Mouse (Mus musculus): ENCODE measurements around the gene Cplx3. TPM values are rescaled to one million over a fixed set of nuclear protein-coding genes. Genes with fewer than 3 reads are reported as not detected.

The Cplx3 gene
- total RNA-seq, 2 experiments from 2014 or later, result not detected

DNA sequence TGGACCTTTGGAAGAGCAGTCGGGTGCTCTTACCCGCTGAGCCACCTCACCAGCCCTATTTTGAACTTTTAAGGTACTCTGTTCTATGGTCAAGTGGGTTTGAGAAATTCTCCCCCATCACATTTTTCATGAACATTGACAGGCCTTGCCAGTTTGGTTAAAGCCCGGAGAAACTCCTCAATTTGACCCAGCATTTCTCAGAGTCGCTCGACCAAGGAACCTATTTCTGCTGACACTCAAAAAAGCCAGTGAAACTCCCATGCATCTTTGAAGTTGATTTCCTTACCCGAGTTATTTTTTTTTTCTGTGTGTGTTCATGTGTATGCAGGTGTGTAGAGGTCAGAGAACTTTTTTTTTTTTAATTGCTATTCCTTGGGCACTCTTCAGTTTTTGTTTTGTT lies 41.5 kb downstream of the Cplx3 start:
- intact Hi-C loops (cut with DNase I), result no loop called here
- DNase-seq, result no peak

DNA sequence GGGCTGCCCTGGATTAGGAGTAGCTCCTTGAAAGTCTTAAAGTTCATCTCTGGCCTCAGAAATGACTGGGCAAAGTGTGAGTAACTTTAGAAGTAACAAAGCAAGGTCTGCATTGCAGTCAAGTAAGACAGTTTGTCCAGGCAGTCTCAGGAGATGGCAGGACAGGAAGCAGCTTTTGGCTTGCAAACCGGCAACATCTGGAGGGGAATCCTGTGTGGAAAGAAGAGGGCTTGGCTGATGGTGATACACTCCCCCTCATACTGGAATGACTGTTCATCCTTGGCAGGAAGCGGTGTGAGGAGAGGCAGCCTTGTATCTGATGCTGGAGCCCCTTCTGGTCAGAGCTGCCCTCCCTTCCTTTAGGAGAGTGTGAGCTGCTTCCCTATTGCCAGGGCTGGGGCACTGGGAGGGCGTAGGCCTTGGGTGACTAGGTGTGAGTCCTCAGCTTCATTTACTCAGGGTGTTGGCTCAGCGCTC lies 43.1 kb downstream of the Cplx3 start:
- intact Hi-C loops (cut with DNase I), result loop anchor here (2.0 kb wide), 1 partner anchor 22 kb away; no protein-coding TSS in a partner anchor
- peak; percentile 48 to 66 for DNase-seq

DNA sequence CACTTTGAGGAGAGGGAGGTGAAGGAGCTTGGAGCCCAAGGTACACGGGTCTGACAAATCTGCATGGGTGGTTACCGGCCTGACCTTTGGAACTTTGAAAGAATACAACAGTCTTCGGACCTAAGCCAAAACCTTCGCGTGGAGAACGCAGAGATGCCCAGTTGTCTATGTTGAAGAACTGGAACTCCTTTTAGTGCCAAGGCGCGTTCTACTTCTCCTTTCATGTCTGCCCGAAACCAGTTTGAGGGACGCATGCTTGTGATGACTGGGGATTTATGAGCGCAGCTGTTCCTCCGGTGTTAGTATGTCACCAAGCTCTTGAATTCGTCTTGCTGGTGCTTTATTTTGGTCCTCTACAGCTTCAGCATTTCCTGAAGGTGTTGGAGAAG lies 44.4 kb downstream of the Cplx3 start:
- intact Hi-C loops (cut with DNase I), result loop anchor here (2.0 kb wide), 2 partner anchors 21 to 27 kb away; partner anchors contain the start of gene Ulk3
- DNase-seq, result no peak

DNA sequence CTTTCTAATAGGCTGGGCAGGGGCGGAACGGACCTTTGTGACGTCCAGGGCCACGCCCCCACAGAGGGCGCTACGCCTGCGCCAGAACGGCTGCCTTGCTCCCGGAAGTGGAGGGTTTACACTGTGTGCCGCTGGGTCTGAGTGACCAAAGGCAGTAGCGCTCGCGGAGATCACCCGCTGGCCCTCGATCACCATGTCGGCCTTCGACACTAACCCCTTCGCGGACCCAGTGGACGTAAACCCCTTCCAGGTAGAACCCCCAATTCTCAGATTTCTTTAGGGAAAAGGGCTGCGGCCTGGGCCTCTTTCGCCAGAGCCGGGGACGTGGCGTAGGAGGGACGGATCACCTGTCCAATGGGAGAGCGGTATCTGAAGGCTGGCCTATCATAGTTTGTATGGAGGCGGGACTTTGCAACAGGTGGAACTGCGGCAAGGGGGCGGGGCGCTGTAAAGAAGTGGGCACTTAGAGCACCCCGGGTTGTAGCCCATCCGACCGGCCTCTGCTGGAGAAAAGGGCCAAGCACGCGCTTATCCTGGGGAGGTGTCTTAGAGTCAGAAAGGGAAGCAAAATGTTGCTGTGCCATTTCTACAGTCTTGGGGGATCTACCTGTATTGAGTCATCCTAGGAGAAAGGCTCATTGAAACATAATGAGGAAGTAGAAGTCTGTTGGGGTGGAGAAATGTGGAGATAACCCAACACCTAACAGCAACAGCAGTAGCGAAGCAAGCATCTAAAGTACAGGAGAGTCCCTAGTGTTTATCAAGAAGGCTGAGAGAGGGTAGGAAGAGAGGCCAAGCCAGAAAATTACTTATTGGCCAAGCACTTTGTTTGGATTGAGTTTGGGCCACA lies 45.0 kb downstream of the Cplx3 start, which contains the start of gene Scamp2:
Scamp2 (plus strand) TSS at position 83 of the 850 bp plus-strand sequence.
- DNase-seq, result peak; percentile 94 to 97
- intact Hi-C loops (cut with DNase I), result loop anchor here (2.0 kb wide), 1 partner anchor 28 kb away; the partner anchor contains the start of gene Ulk3

- intact Hi-C loops (cut with DNase I), result loop anchor here (2.0 kb wide), 1 partner anchor 29 kb away; the partner anchor contains the start of gene Ulk3
- no peak for DNase-seq
These were observed 45.8 kb downstream of the Cplx3 start for GRCm38 (mm10) chr9:57560263-57560662.

- intact Hi-C loops (cut with DNase I), result no loop called here
- no peak for DNase-seq
These were observed 46.5 kb downstream of the Cplx3 start for GRCm38 (mm10) chr9:57559568-57559967.

GRCm38 (mm10) chr9:57558625-57559024 lies 47.5 kb downstream of the Cplx3 start:
- intact Hi-C loops (cut with DNase I), result no loop called here

GRCm38 (mm10) chr9:57557215-57557614 lies 48.9 kb downstream of the Cplx3 start:
- intact Hi-C loops (cut with DNase I), result no loop called here
- no peak for DNase-seq

More at GRCm38 (mm10) chr9:57558625-57559024, 47.5 kb downstream of the Cplx3 start:
- no peak for DNase-seq

DNA sequence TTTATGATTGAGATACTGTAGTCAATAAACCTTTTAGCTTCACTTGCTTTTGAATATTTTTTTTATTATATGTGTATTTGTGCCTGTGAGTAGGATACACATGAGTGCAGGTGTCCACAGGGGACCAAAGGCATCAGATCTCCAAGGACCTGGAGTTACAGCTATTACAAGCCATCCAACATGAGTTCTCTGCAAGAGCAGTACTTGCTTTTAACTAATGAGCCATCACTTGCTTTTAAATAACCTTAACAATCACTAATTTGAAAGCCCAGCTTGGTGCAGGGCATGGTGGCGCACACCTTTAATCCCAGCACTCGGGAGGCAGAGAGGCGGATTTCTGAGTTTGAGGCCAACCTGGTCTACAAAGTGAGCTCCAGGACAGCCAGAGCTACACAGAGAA lies 51.3 kb downstream of the Cplx3 start:
- DNase-seq, result no peak
- intact Hi-C loops (cut with DNase I), result no loop called here

GRCm38 (mm10) chr9:57553119-57553518 lies 53.0 kb downstream of the Cplx3 start:
- DNase-seq, result no peak
- intact Hi-C loops (cut with DNase I), result no loop called here

GRCm38 (mm10) chr9:57552139-57552887 lies 53.8 kb downstream of the Cplx3 start, which contains the start of gene Mpi:
Mpi (minus strand) TSS chr9:57552763.
- DNase-seq, result peak; percentile 74 to 75
- intact Hi-C loops (cut with DNase I), result no loop called here

DNA sequence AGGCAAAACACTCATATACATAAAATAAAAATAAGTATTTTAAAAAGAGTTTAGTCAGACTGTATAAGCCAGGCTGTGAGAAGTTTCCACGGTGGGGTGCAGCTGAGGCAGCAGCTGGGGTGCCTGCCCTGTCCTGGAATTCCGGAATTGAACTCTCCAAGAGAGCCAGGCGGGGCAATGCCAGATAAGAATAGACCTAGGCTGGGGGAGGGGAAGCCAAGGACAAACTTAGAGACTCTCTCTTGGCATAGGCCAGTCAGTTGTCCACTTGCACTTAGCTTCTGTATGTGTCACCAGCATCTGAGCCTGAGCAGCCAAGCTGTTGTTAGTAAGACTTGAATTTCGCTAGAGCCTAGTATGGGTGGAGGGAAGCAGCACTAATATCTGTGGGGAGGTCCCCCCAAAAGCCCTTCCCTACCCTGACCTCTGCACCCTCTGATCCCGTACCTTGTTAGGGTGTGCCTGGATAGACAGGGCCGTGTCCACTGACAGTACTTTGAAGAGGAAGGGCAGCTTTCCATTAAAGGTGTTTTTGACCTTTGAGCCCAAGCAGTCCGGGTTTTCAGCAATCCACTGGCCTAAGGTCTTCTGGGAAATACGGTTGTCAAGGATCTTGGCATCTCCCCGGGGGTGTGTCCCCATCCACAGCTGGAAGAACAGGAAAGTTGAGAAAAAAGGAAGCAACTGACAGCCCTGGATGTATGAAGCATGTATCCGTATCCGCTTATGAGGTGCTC lies 55.8 kb downstream of the Cplx3 start:
- no peak for DNase-seq
- intact Hi-C loops (cut with DNase I), result no loop called here

Other genes with a start within 250 kb of the Cplx3 start
- gene Ppcdc, start 166.2 kb downstream of the Cplx3 start, total RNA-seq (2021), result 1 to 10 TPM; 8.2 to 8.8 TPM
- 1 to 10 TPM; 5.4 to 6.4 TPM for gene Scamp5, start 138.2 kb downstream of the Cplx3 start, total RNA-seq (2021)
- gene Rpp25, start 102.3 kb downstream of the Cplx3 start, total RNA-seq (2021), result 1 to 10 TPM; 1.0 to 2.1 TPM
- 1,000 to 10,000 TPM; 2,624 to 2,673 TPM for gene Cox5a, start 85.0 kb downstream of the Cplx3 start, total RNA-seq (2021)
- gene Fam219b, start 68.8 kb downstream of the Cplx3 start, total RNA-seq (2021), result 1 to 10 TPM; 7.2 to 8.3 TPM
- gene Mpi, start 53.5 kb downstream of the Cplx3 start, total RNA-seq (2021), result 100 to 1,000 TPM; 129 to 161 TPM
- 10 to 100 TPM; 25.8 to 29.4 TPM for gene Scamp2, start 45.3 kb downstream of the Cplx3 start, total RNA-seq (2021)
- gene Ulk3, start 16.8 kb downstream of the Cplx3 start, total RNA-seq (2021), result 1 to 10 TPM; 7.1 to 8.2 TPM
- not detected for gene Lman1l, start 14.5 kb upstream of the Cplx3 start, total RNA-seq (2021)
- 10 to 100 TPM; 26.2 to 28.5 TPM for gene Csk, start 47.4 kb upstream of the Cplx3 start, total RNA-seq (2021)
- not detected for gene Cyp1a2, start 77.4 kb upstream of the Cplx3 start, total RNA-seq (2021)
- not detected for gene Cyp1a1, start 81.6 kb upstream of the Cplx3 start, total RNA-seq (2021)
- gene Edc3, start 102.3 kb upstream of the Cplx3 start, total RNA-seq (2021), result 1 to 10 TPM; 5.0 to 5.2 TPM
- 10 to 100 TPM; 29.4 to 39.8 TPM for gene Clk3, start 159.6 kb upstream of the Cplx3 start, total RNA-seq (2021)
- gene Arid3b, start 230.5 kb upstream of the Cplx3 start, total RNA-seq (2021), result 1 to 10 TPM; 3.6 to 4.1 TPM

All from heart, postnatal 36 days (tissue).